Mouse (Mus musculus): ENCODE data around the gene Il16.

GRCm38 (mm10) chr7:83615272-83615671 is 130.3 kb downstream of the Il16 start:
- TF ChIP-seq POLR2A (IDR thresholded peaks at IDR 0.05; ENCODE audit: insufficient read depth, low read length) (no peak), EP300 (IDR thresholded peaks at IDR 0.05; ENCODE audit: insufficient read depth, low read depth, low read length) (no peak), CTCF (IDR thresholded peaks at IDR 0.05; ENCODE audit: low read depth, low read length) (no peak)
